Mouse (Mus musculus) kidney, embryonic 15.5 days (tissue): ENCODE results near the gene Nob1. TPM values are rescaled to one million over a fixed set of nuclear protein-coding genes. Genes with fewer than 3 reads are reported as not detected.

Experiments
- ATAC-seq: fragments of 200-750 bp; cut with Nextera tagmentation; replicated peaks from 2 replicates; pipeline ENCODE4 v1.8.0; 2017; ENCODE audit warnings: moderate TSS enrichment; ENCODE audit not compliant: low FRiP score
- H3K27ac ChIP-seq: fragments of 300-500 bp; sonication (generic); 2 replicates; pipeline ENCODE4 v1.5.1; 2015; ENCODE audit warnings: mild to moderate bottlenecking, inconsistent platforms
- H3K27me3 ChIP-seq: fragments of 300-500 bp; sonication (generic); 2 replicates; pipeline ENCODE4 v1.6.1; 2015; ENCODE audit warnings: inconsistent platforms
- H3K36me3 ChIP-seq: fragments of 300-500 bp; sonication (generic); 2 replicates; pipeline ENCODE4 v1.6.1; 2015; ENCODE audit warnings: inconsistent platforms
- H3K4me1 ChIP-seq: fragments of 300-500 bp; sonication (generic); 2 replicates; pipeline ENCODE4 v1.6.1; 2015; ENCODE audit warnings: inconsistent platforms
- H3K4me2 ChIP-seq: fragments of 300-500 bp; sonication (generic); 2 replicates; pipeline ENCODE4 v1.6.1; 2015; ENCODE audit warnings: moderate library complexity, mild to moderate bottlenecking, inconsistent platforms
- H3K4me3 ChIP-seq: fragments of 300-500 bp; sonication (generic); replicated peaks from 2 replicates; pipeline ENCODE4 v1.5.1; 2015; ENCODE audit warnings: mild to moderate bottlenecking, inconsistent platforms
- H3K9ac ChIP-seq: fragments of 300-500 bp; sonication (generic); 2 replicates; pipeline ENCODE4 v1.6.1; 2015; ENCODE audit warnings: mild to moderate bottlenecking, inconsistent platforms
- H3K9me3 ChIP-seq: fragments of 300-500 bp; sonication (generic); replicated peaks from 2 replicates; pipeline ENCODE4 v1.6.1; 2016; ENCODE audit warnings: inconsistent platforms
- WGBS: fragments of 180-500 bp; shearing (Covaris S2); methylation state at CpG from one replicate; pipeline ENCODE4 v1.1.7; 2015; ENCODE audit warnings: mixed read lengths; 5-methylcytosine and 5-hydroxymethylcytosine counted together
- polyA plus RNA-seq: library from polyadenylated mRNA; unstranded; fragments of >200 nt; fragmentation: Nextera tagmentation; extraction: Ambion mirVana; gene quantifications from 2 replicates; pipeline ENCODE4 v1.2.1, GENCODE M21; 2015

The Nob1 gene
- polyA plus RNA-seq, 1 experiment from 2014 or later: 89.0 TPM

- Histone ChIP-seq H3K4me3 (no peak overlapping the region), H3K4me1 (peaks cover 12% of the 10 kb centered on the region; the same call in 1 of the 2 replicates), H3K27me3 (no peaks in the 10 kb centered on the region), H3K9ac (no peak overlapping the region), H3K36me3 (0 out of 2 replicates have a peak, but pooled peaks cover 14% of the 10 kb centered on the region), H3K9me3 (no peaks in the 10 kb centered on the region), H3K4me2 (no peak overlapping the region), H3K27ac (no peak overlapping the region)
- 81% methylated on average over 13 of the region's 13 CpGs for WGBS
- no peak for ATAC-seq
Measured at GRCm38 (mm10) chr8:107451414-107452066, 26.7 kb upstream of the Nob1 start.

DNA sequence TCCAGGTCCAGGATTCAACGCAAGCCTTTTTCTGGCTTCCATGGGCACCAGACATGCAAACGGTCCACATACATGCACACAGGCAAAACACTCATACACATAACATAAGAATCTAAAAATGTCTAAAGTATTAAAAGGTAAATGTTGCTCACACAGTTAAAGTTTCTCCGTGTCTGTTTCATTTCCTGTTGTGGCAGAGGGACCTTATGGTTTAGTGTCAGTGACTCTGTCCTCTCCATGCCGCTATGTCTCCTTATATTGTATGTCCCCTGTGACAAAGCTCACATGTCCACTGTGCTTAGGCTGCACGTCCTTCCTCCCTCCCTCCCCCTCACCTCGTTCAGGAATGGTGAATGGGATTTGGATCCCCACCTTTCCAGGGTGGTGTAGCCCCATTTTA, 24.8 kb upstream of the Nob1 start:
- Histone ChIP-seq H3K4me1 (peaks cover 12% of the 10 kb centered on the region; the same call in 1 of the 2 replicates), H3K9ac (no peak overlapping the region), H3K36me3 (0 out of 2 replicates have a peak, but pooled peaks cover 9% of the 10 kb centered on the region), H3K4me3 (no peak overlapping the region), H3K4me2 (no peak overlapping the region), H3K9me3 (no peaks in the 10 kb centered on the region), H3K27me3 (no peaks in the 10 kb centered on the region), H3K27ac (no peak overlapping the region)
- WGBS: 65% methylated on average over 6 of the region's 6 CpGs
- ATAC-seq: no peak

GRCm38 (mm10) chr8:107449130-107449529, 24.3 kb upstream of the Nob1 start:
- 43% methylated on average over 8 of the region's 8 CpGs for WGBS
- Histone ChIP-seq H3K9ac (no peak overlapping the region), H3K9me3 (no peaks in the 10 kb centered on the region), H3K36me3 (0 out of 2 replicates have a peak, but pooled peaks cover 9% of the 10 kb centered on the region), H3K27ac (no peak overlapping the region), H3K4me2 (no peak overlapping the region), H3K27me3 (no peaks in the 10 kb centered on the region), H3K4me1 (peaks cover 12% of the 10 kb centered on the region; the same call in 1 of the 2 replicates), H3K4me3 (no peak overlapping the region)
- ATAC-seq: no peak

GRCm38 (mm10) chr8:107448382-107448889, 23.6 kb upstream of the Nob1 start:
- Histone ChIP-seq H3K9ac (no peak overlapping the region), H3K4me3 (no peak overlapping the region), H3K4me1 (peaks cover 12% of the 10 kb centered on the region; the same call in 1 of the 2 replicates), H3K36me3 (0 out of 2 replicates have a peak, but pooled peaks cover 3% of the 10 kb centered on the region), H3K9me3 (no peaks in the 10 kb centered on the region), H3K27me3 (no peaks in the 10 kb centered on the region), H3K27ac (no peak overlapping the region; the same call in 1 of the 2 replicates), H3K4me2 (no peak overlapping the region)
- no peak for ATAC-seq
- 76% methylated on average over 4 of the region's 4 CpGs for WGBS

DNA sequence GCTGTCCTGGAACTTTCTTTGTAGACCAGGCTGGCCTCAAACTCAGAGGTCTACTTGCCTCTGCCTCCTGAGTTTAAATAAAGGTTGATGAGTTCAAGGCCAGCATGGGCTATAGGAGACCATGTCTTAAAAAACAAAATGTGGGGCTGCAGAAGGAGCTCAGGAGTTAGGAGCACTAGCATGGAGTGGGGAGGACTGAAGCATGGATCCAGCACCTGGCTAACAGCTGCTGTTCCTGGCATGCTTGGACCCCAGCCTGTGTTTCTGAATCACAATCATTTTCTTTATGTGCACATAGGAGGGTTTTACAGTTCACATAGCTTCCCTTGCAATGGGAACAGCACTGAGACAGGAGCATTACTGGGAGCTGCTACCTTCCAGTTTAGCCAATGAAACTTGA, 22.9 kb upstream of the Nob1 start:
- Histone ChIP-seq H3K4me1 (peaks cover 12% of the 10 kb centered on the region; the same call in 1 of the 2 replicates), H3K36me3 (no peaks in the 10 kb centered on the region), H3K27ac (no peak overlapping the region)

GRCm38 (mm10) chr8:107444626-107445025, 19.8 kb upstream of the Nob1 start:
- Histone ChIP-seq H3K9me3 (no peaks in the 10 kb centered on the region), H3K4me3 (no peak overlapping the region), H3K27ac (no peak overlapping the region), H3K27me3 (no peaks in the 10 kb centered on the region), H3K9ac (no peak overlapping the region), H3K4me1 (peaks cover 12% of the 10 kb centered on the region; the same call in 1 of the 2 replicates), H3K4me2 (no peak overlapping the region), H3K36me3 (no peaks in the 10 kb centered on the region)
- 73% methylated on average over 3 of the region's 3 CpGs for WGBS
- no peak for ATAC-seq

More for the DNA sequence above, 22.9 kb upstream of the Nob1 start:
- Histone ChIP-seq H3K9me3 (no peaks in the 10 kb centered on the region), H3K4me3 (no peak overlapping the region), H3K27me3 (no peaks in the 10 kb centered on the region), H3K9ac (no peak overlapping the region), H3K4me2 (no peak overlapping the region)
- no peak for ATAC-seq

- WGBS: 89% methylated on average over 3 of the region's 3 CpGs
- Histone ChIP-seq H3K9ac (no peak overlapping the region), H3K4me3 (no peak overlapping the region), H3K9me3 (no peaks in the 10 kb centered on the region), H3K4me2 (no peak overlapping the region), H3K4me1 (peaks cover 20% of the 10 kb centered on the region), H3K27me3 (no peaks in the 10 kb centered on the region), H3K27ac (no peak overlapping the region), H3K36me3 (no peaks in the 10 kb centered on the region)
- no peak for ATAC-seq
Measured at GRCm38 (mm10) chr8:107439880-107440625, 15.2 kb upstream of the Nob1 start.

GRCm38 (mm10) chr8:107437711-107438110, 12.9 kb upstream of the Nob1 start:
- Histone ChIP-seq H3K27me3 (no peaks in the 10 kb centered on the region), H3K36me3 (no peaks in the 10 kb centered on the region), H3K4me3 (no peak overlapping the region), H3K9me3 (no peaks in the 10 kb centered on the region), H3K9ac (no peak overlapping the region), H3K27ac (peak overlapping the region; percentile 58), H3K4me2 (0 out of 2 replicates have a peak overlapping the region, but pooled peaks have one; percentile 70), H3K4me1 (peaks cover 20% of the 10 kb centered on the region)
- no peak for ATAC-seq
- 59% methylated on average over 2 of the region's 2 CpGs for WGBS

GRCm38 (mm10) chr8:107436841-107437421, 12.1 kb upstream of the Nob1 start:
- peak overlapping the region; percentile 91 for H3K27ac ChIP-seq
- H3K9ac ChIP-seq: peak overlapping the region; percentile 86
- peak overlapping the region; percentile 81 for H3K4me3 ChIP-seq
- H3K4me1 ChIP-seq: peaks cover 20% of the 10 kb centered on the region
- H3K27me3 ChIP-seq: no peaks in the 10 kb centered on the region
- no peaks in the 10 kb centered on the region for H3K36me3 ChIP-seq
- peak overlapping the region; percentile 70 for H3K4me2 ChIP-seq
- no peaks in the 10 kb centered on the region for H3K9me3 ChIP-seq
- peak; percentile 44 for ATAC-seq
- 7% methylated on average over 16 of the region's 16 CpGs for WGBS

- Histone ChIP-seq H3K36me3 (no peaks in the 10 kb centered on the region), H3K9ac (peak within 1 kb of the TSS; percentile 86), H3K27me3 (no peaks in the 10 kb centered on the region), H3K9me3 (no peaks in the 10 kb centered on the region), H3K4me1 (peaks cover 20% of the 10 kb centered on the region), H3K4me3 (peak within 1 kb of the TSS; percentile 81), H3K27ac (peak within 1 kb of the TSS; percentile 91), H3K4me2 (peak within 1 kb of the TSS; percentile 70)
- under 1% methylated on average over 68 of the region's 81 CpGs for WGBS
- ATAC-seq: peak; percentile 87
Measured at GRCm38 (mm10) chr8:107435962-107436831, 11.3 kb upstream of the Nob1 start, which contains the start of gene Wwp2. Wwp2 (plus strand) TSS chr8:107436365.

DNA sequence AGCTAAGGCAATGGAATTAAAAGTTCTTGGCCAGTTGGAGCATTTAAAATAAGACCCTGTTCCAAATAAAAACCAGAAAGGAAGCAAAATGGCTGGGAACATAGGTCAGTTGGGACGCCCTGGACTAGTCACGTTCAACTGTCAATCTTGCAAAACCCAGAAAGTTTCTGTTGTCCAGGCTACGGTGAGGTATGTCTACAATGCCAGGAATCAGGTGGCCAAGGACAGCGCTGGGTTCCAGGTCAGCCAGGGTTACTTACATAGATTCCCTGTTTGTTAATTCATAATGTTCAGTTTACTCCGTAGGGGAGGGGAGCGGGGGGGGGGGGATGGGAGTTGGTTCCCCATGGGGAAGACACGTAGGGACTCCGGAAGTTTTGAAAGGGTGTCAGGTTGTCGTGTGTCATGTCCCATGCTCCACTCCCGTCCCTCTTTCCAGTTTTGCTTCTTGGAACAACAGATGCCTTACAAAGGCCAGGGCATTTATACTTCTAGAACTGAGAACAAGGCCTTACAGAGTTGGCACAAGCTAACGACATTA, 10.6 kb upstream of the Nob1 start:
- peak overlapping the region; percentile 70 for H3K4me2 ChIP-seq
- H3K27ac ChIP-seq: peak overlapping the region; percentile 91
- H3K36me3 ChIP-seq: no peaks in the 10 kb centered on the region
- no peaks in the 10 kb centered on the region for H3K27me3 ChIP-seq
- H3K4me1 ChIP-seq: peaks cover 20% of the 10 kb centered on the region
- WGBS: 33% methylated on average over 11 of the region's 11 CpGs
- no peaks in the 10 kb centered on the region for H3K9me3 ChIP-seq
- ATAC-seq: no peak
- H3K4me3 ChIP-seq: peak overlapping the region; percentile 81
- peak overlapping the region; percentile 86 for H3K9ac ChIP-seq
